Mouse (Mus musculus) activated CD4-positive, CD25-positive, alpha-beta regulatory T cell, adult 4 months (primary cell): ENCODE measurements around the gene Pcnt. TPM values are rescaled to one million over a fixed set of nuclear protein-coding genes. Genes with fewer than 3 reads are reported as not detected.

Source experiments
- ATAC-seq: one replicate; pipeline ENCODE4 v1.8.0; 2017
- polyA plus RNA-seq, 2 experiments: library from polyadenylated mRNA; unstranded; fragments of 100-300 nt; shearing (Covaris generic); gene quantifications; one replicate each; pipeline ENCODE4 v1.2.1; 2017

Pcnt gene
- polyA plus RNA-seq, 2 experiments from 2014 or later: 12.5 to 13.3 TPM

DNA sequence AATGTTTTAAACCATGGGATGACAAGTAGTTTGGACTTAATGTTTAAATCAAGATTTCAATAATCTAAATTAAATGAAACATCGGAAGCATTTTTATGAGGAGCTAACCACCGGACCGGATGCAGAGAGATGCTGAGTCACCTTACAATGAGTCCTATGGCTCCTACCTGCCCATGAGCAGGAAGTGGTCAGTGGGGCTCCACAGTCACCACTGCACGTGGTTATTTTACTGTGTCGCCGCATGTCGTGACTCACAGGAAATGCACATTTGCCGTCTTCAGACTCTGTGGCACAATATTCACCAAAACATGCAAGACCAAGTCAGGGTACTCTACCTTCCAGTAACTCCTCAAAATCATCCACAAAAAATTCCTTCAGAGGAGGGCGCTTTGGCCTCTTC, 135.8 kb downstream of the Pcnt start:
- peak; percentile 97 for ATAC-seq

Other genes with a start within 250 kb of the Pcnt start
- 10 to 100 TPM; 21.6 to 23.1 TPM for gene Prmt2, start 204.9 kb downstream of the Pcnt start, polyA plus RNA-seq
- gene S100b, start 188.9 kb downstream of the Pcnt start, polyA plus RNA-seq: not detected
- 1 to 10 TPM; 1.3 to 1.8 TPM for gene Dip2a, start 97.5 kb downstream of the Pcnt start, polyA plus RNA-seq
- 1 to 10 TPM in 1 of 2 experiments, not detected in 1; 3.0 TPM for gene AC141477.1, start 2.3 kb downstream of the Pcnt start, polyA plus RNA-seq
- gene 2610028H24Rik, start 6.3 kb upstream of the Pcnt start, polyA plus RNA-seq: not detected
- 10 to 100 TPM; 41.6 to 57.9 TPM for gene Mcm3ap, start 26.1 kb upstream of the Pcnt start, polyA plus RNA-seq
- 1 to 10 TPM; 2.6 to 3.0 TPM for gene Ybey, start 26.3 kb upstream of the Pcnt start, polyA plus RNA-seq
- gene Lss, start 88.8 kb upstream of the Pcnt start, polyA plus RNA-seq: 10 to 100 TPM in 1 of 2 experiments, 1 to 10 TPM in 1; 8.5 to 13.7 TPM
- not detected for gene Spatc1l, start 119.5 kb upstream of the Pcnt start, polyA plus RNA-seq
- gene Ftcd, start 132.9 kb upstream of the Pcnt start, polyA plus RNA-seq: not detected
- gene Col6a2, start 180.8 kb upstream of the Pcnt start, polyA plus RNA-seq: under 1 TPM in 1 of 2 experiments, not detected in 1; 0.13 TPM